Mouse (Mus musculus) bone marrow macrophage, adult 2 months (primary cell): ENCODE measurements around the gene Gm525.

Experiments used
- CTCF ChIP-seq: IDR thresholded peaks from 2 replicates; pipeline ENCODE4 v1.5.1; 2012; ENCODE audit warnings: low read depth, mild to moderate bottlenecking, low read length, moderate library complexity
- POLR2A ChIP-seq: IDR thresholded peaks from 2 replicates; pipeline ENCODE4 v1.6.1; 2012; ENCODE audit warnings: mild to moderate bottlenecking, low read depth, low read length, borderline replicate concordance

- TF ChIP-seq CTCF (no peak), POLR2A (no peak)
Observed at GRCm38 (mm10) chr11:89025603-89026002, 48.0 kb upstream of the Gm525 start.
